Mouse (Mus musculus) liver, embryonic 12.5 days (tissue): ENCODE results near the gene Hax1. TPM values are rescaled to one million over a fixed set of nuclear protein-coding genes. Genes with fewer than 3 reads are reported as not detected.

ENCODE experiments used
- ATAC-seq: fragments of 200-750 bp; cut with Nextera tagmentation; 2 replicates; pipeline ENCODE4 v1.8.0; 2017; ENCODE audit warnings: moderate number of reproducible peaks, mild to moderate bottlenecking, moderate library complexity
- H3K27ac ChIP-seq: fragments of 300-500 bp; sonication (generic); 2 replicates; pipeline ENCODE4 v1.5.1; 2016; ENCODE audit warnings: mild to moderate bottlenecking
- H3K27me3 ChIP-seq: fragments of 300-500 bp; sonication (generic); replicated peaks from 2 replicates; pipeline ENCODE4 v1.6.1; 2016; ENCODE audit warnings: mild to moderate bottlenecking, moderate library complexity
- H3K36me3 ChIP-seq: fragments of 300-500 bp; sonication (generic); 2 replicates; pipeline ENCODE4 v1.6.1; 2016; ENCODE audit warnings: mild to moderate bottlenecking, moderate library complexity
- H3K4me1 ChIP-seq: fragments of 300-500 bp; sonication (generic); 2 replicates; pipeline ENCODE4 v1.6.1; 2016
- H3K4me2 ChIP-seq: fragments of 300-500 bp; sonication (generic); 2 replicates; pipeline ENCODE4 v1.6.1; 2016; ENCODE audit warnings: mild to moderate bottlenecking, moderate library complexity
- H3K4me3 ChIP-seq: fragments of 300-500 bp; sonication (generic); 2 replicates; pipeline ENCODE4 v1.5.1; 2016; ENCODE audit warnings: mild to moderate bottlenecking, moderate library complexity
- H3K9ac ChIP-seq: fragments of 300-500 bp; sonication (generic); 2 replicates; pipeline ENCODE4 v1.6.1; 2016; ENCODE audit warnings: mild to moderate bottlenecking, moderate library complexity
- H3K9me3 ChIP-seq: fragments of 300-500 bp; sonication (generic); replicated peaks from 2 replicates; pipeline ENCODE4 v1.6.1; 2016; ENCODE audit warnings: mild to moderate bottlenecking, moderate library complexity
- WGBS: fragments of 180-500 bp; shearing (Covaris S2); methylation state at CpG from one replicate; pipeline ENCODE4 v1.1.7; 2016; ENCODE audit not compliant: insufficient replicate concordance; 5-methylcytosine and 5-hydroxymethylcytosine counted together
- microRNA-seq: library from miRNA; unstranded; fragments of <30 nt; microRNA quantifications from one replicate; pipeline ENCODE4, GENCODE M21; 2017
- polyA plus RNA-seq: library from polyadenylated mRNA; unstranded; fragments of >200 nt; fragmentation: Nextera tagmentation; extraction: Ambion mirVana; gene quantifications from 2 replicates; pipeline ENCODE4 v1.2.1, GENCODE M21; 2016

Hax1 gene
- polyA plus RNA-seq, 1 experiment from 2014 or later: 150 TPM

- Histone ChIP-seq H3K4me2 (no peak overlapping the region), H3K4me3 (no peak overlapping the region), H3K9ac (no peak overlapping the region), H3K27me3 (peaks cover 55% of the 10 kb centered on the region), H3K27ac (no peak overlapping the region), H3K4me1 (peaks cover 51% of the 10 kb centered on the region), H3K9me3 (no peaks in the 10 kb centered on the region), H3K36me3 (peaks cover 31% of the 10 kb centered on the region)
- WGBS: 81% methylated on average over 4 of the region's 4 CpGs
- ATAC-seq: no peak
Observed at GRCm38 (mm10) chr3:89959435-89959834, 39.1 kb downstream of the Hax1 start.

DNA sequence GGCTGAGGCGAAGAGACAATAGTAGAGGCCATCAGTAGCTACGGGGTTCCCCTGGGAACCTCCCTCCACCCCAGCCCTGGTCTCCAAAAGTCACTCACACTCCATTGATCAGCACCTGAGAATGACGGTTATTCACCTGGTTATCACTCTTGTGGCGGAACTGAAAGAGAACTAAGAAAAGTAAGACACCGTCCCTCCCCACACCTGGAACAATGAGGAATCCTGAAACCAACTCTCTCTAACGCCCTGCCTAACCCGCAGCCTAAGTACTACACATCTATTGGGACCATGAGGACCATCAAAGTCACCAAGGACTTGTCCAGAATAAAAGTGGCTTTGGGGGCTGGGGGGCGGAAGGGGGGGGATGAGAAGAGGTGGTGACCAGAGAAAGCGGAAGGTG lies 40.7 kb downstream of the Hax1 start:
- Histone ChIP-seq H3K9ac (no peak overlapping the region), H3K4me1 (peaks cover 36% of the 10 kb centered on the region), H3K36me3 (peaks cover 32% of the 10 kb centered on the region), H3K9me3 (no peaks in the 10 kb centered on the region), H3K27me3 (peaks cover 40% of the 10 kb centered on the region), H3K4me2 (no peak overlapping the region), H3K27ac (no peak overlapping the region), H3K4me3 (no peak overlapping the region)
- 77% methylated on average over 9 of the region's 9 CpGs for WGBS
- ATAC-seq: no peak

GRCm38 (mm10) chr3:89956177-89956971 lies 42.2 kb downstream of the Hax1 start:
- peaks cover 21% of the 10 kb centered on the region for H3K4me1 ChIP-seq
- H3K36me3 ChIP-seq: peaks cover 44% of the 10 kb centered on the region
- no peak overlapping the region for H3K27ac ChIP-seq
- H3K4me2 ChIP-seq: no peak overlapping the region
- H3K4me3 ChIP-seq: no peak overlapping the region
- H3K27me3 ChIP-seq: peaks cover 25% of the 10 kb centered on the region
- H3K9me3 ChIP-seq: no peaks in the 10 kb centered on the region
- ATAC-seq: no peak
- H3K9ac ChIP-seq: no peak overlapping the region
- WGBS: 69% methylated on average over 7 of the region's 7 CpGs

DNA sequence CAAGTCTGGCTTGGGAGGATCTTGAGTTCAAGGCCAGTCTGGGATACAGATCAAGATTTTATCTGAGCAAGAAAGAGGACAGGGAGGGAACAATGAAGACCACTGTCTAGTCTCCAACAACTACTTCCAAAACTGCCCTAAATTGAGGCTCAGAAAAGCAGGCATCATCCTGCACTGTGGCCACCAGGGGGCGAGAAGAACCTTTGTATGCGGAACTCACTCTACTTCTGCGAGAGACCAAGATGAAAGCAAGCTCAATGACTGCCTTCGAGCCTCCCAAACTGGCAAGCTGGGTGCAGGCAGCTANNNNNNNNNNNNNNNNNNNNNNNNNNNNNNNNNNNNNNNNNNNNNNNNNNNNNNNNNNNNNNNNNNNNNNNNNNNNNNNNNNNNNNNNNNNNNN lies 45.2 kb downstream of the Hax1 start:
- Histone ChIP-seq H3K9me3 (no peaks in the 10 kb centered on the region), H3K4me1 (no peaks in the 10 kb centered on the region), H3K36me3 (peaks cover 62% of the 10 kb centered on the region), H3K4me3 (no peak overlapping the region), H3K27ac (no peak overlapping the region), H3K27me3 (no peaks in the 10 kb centered on the region), H3K9ac (no peak overlapping the region), H3K4me2 (no peak overlapping the region)
- WGBS: 8% methylated on average over 4 of the region's 4 CpGs
- ATAC-seq: no peak

DNA sequence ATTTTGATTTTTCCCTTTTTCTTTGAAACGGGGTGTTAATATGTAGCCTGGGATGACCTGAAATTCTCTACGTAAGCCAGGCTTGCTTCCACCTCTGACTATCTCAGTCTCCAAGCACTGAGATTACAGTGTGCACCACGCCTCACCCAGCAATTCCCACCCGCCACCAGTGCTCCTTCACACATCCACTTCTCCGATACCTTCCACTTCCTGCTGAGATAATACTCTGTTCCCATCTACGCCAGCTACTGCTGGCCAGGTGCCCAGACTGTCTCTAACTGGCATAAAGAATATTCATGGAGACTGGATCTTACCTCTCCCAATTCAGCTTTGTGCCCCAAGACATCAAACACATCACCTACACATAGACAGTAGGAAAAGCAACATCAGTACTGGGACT lies 49.9 kb downstream of the Hax1 start:
- H3K36me3 ChIP-seq: peaks cover 76% of the 10 kb centered on the region
- no peak overlapping the region for H3K4me2 ChIP-seq
- no peak overlapping the region for H3K9ac ChIP-seq
- ATAC-seq: no peak
- H3K27me3 ChIP-seq: no peaks in the 10 kb centered on the region
- no peaks in the 10 kb centered on the region for H3K4me1 ChIP-seq
- WGBS: 81% methylated on average over 6 of the region's 6 CpGs
- no peak overlapping the region for H3K27ac ChIP-seq
- H3K9me3 ChIP-seq: no peaks in the 10 kb centered on the region
- H3K4me3 ChIP-seq: no peak overlapping the region

DNA sequence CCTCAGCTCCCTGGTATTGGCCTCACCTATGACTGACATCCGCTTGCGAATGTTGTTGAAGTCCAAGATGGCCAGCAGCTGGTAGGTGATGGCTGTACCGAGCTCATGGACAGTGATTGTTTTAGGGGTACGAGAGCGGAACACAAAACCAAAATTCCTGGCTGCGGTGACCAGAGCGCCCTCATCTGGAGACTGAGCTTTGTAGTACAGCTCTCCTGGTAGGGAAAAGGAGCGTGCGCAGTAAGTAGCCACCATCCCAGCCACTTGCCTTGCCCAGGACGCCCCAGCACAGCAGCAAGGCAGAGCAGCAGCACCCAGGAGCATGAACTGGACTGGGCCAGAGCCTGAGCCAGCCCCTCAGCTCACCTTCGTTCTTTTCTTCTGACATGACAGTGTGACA lies 50.6 kb downstream of the Hax1 start:
- Histone ChIP-seq H3K27me3 (no peaks in the 10 kb centered on the region), H3K9ac (no peak overlapping the region), H3K9me3 (no peaks in the 10 kb centered on the region), H3K27ac (no peak overlapping the region), H3K4me3 (no peak overlapping the region), H3K4me1 (no peaks in the 10 kb centered on the region), H3K36me3 (peaks cover 82% of the 10 kb centered on the region), H3K4me2 (no peak overlapping the region)
- no peak for ATAC-seq
- 85% methylated on average over 11 of the region's 11 CpGs for WGBS

Small RNA genes within 50 kb of the gene (microRNA-seq; reads per million reads assigned to microRNA genes)
- gene Mir7669: 3.2 reads per million

Other genes with a start within 250 kb of the Hax1 start
- gene Chrnb2, start 234.1 kb downstream of the Hax1 start, polyA plus RNA-seq: 0.26 and 0.31 TPM in 2 replicates
- gene Ube2q1, start 225.2 kb downstream of the Hax1 start, polyA plus RNA-seq: 8.4 and 9.7 TPM in 2 replicates
- gene She, start 167.4 kb downstream of the Hax1 start, polyA plus RNA-seq: 2.9 and 3.1 TPM in 2 replicates
- gene Il6ra, start 85.6 kb downstream of the Hax1 start, polyA plus RNA-seq: 1.9 and 2.1 TPM in 2 replicates
- 4.2 and 4.6 TPM in 2 replicates for gene Atp8b2, start 35.3 kb downstream of the Hax1 start, polyA plus RNA-seq
- 101 and 103 TPM in 2 replicates for gene 4933434E20Rik, start 52.9 kb upstream of the Hax1 start, polyA plus RNA-seq
- gene Ubap2l, start 53.8 kb upstream of the Hax1 start, polyA plus RNA-seq: 111 and 125 TPM in 2 replicates
- gene Tpm3, start 73.9 kb upstream of the Hax1 start, polyA plus RNA-seq: 299 and 315 TPM in 2 replicates
- 0.11 and 0.19 TPM in 2 replicates for gene Nup210l, start 105.4 kb upstream of the Hax1 start, polyA plus RNA-seq
- gene Rps27, start 214.9 kb upstream of the Hax1 start, polyA plus RNA-seq: 777 and 835 TPM in 2 replicates
- 8.3 and 8.6 TPM in 2 replicates for gene Rab13, start 214.9 kb upstream of the Hax1 start, polyA plus RNA-seq
- gene Jtb, start 232.8 kb upstream of the Hax1 start, polyA plus RNA-seq: 64.9 and 66.4 TPM in 2 replicates
- gene Creb3l4, start 244.7 kb upstream of the Hax1 start, polyA plus RNA-seq: 0.56 and 0.66 TPM in 2 replicates
- 30.7 and 33.1 TPM in 2 replicates for gene Slc39a1, start 249.4 kb upstream of the Hax1 start, polyA plus RNA-seq